Mouse (Mus musculus) CD4-positive naive resting alpha-beta T cell, adult 76 days (primary cell): Measurements from ENCODE around the gene Chdh. TPM values are rescaled to one million over a fixed set of nuclear protein-coding genes. Genes with fewer than 3 reads are reported as not detected.

Experiments
- total RNA-seq: library from RNA; stranded (reverse); gene quantifications from one replicate; pipeline ENCODE4 v1.2.4, GENCODE M21; 2023

Chdh gene
- total RNA-seq, result 0.79 TPM

GRCm38 (mm10) chr14:30008733-30009575 is at the start of gene Chdh, which contains the start of gene Il17rb:
Gene Chdh, plus strand, starts transcription at chr14:30009023.
Gene Il17rb, minus strand, starts transcription at chr14:30008896.

GRCm38 (mm10) chr14:29968075-29968821 is 40.6 kb upstream of the Chdh start, which contains the start of gene Selenok:
Gene Selenok, plus strand, starts transcription at chr14:29968308.

GRCm38 (mm10) chr14:29978254-29979204 is 30.3 kb upstream of the Chdh start, which contains the start of gene Actr8:
Gene Actr8, plus strand, starts transcription at chr14:29978337.

Other genes with a start within 250 kb of the Chdh start
- gene Selenok, start 40.7 kb upstream of the Chdh start, total RNA-seq, result 185 TPM
- 52.5 TPM for gene Actr8, start 30.7 kb upstream of the Chdh start, total RNA-seq
- gene Il17rb, start 127 bp upstream of the Chdh start, total RNA-seq, result 0.53 TPM